Mouse (Mus musculus) stomach, postnatal 0 days (tissue): Measurements from ENCODE around the gene Fbxo4.

ENCODE experiments used
- CTCF ChIP-seq: IDR thresholded peaks from 2 replicates; pipeline ENCODE4 v1.5.1; 2016; ENCODE audit warnings: antibody characterized with exemption, low read depth, mild to moderate bottlenecking, moderate library complexity
- EP300 ChIP-seq: optimal IDR thresholded peaks from 2 replicates; pipeline ENCODE3; 2016; ENCODE audit warnings: antibody characterized with exemption

GRCm38 (mm10) chr15:3984876-3985275 lies 5.5 kb upstream of the Fbxo4 start:
- TF ChIP-seq EP300 (no peak), CTCF (no peak)
